Mouse (Mus musculus): ENCODE data around the gene Glg1. TPM values are rescaled to one million over a fixed set of nuclear protein-coding genes. Genes with fewer than 3 reads are reported as not detected.
"Not testable (repeated sequence)": the region's sequence is repeated elsewhere in the genome, so short reads cannot be mapped to it uniquely, and the experiment has no call there.

Gene Glg1
- 67.4 and 77.3 TPM in 2 replicates for polyA plus RNA-seq (2015; fragmentation: Nextera tagmentation; extraction: Ambion mirVana)

- Histone ChIP-seq H3K9ac (replicated peaks) (peak within 1 kb of the TSS; percentile 96), H3K4me1 (replicated peaks) (peaks cover 16% of the 10 kb centered on the region), H3K9me3 (no peaks in the 10 kb centered on the region), H3K36me3 (peaks cover 3% of the 10 kb centered on the region; the same call in 1 of the 2 replicates), H3K27ac (peak within 1 kb of the TSS; percentile 99), H3K4me2 (replicated peaks) (peak within 1 kb of the TSS; percentile 64), H3K4me3 (replicated peaks) (peak within 1 kb of the TSS; percentile 90), H3K27me3 (peaks cover 4% of the 10 kb centered on the region; the same call in 1 of the 2 replicates)
- ATAC-seq: peak; percentile 94
- under 1% methylated on average over 66 of the region's 76 CpGs for WGBS
These were observed at the start of gene Glg1 for GRCm38 (mm10) chr8:111258631-111259407. Gene Glg1 (minus strand): TSS chr8:111259216.

GRCm38 (mm10) chr8:111305031-111305730, 46.2 kb upstream of the Glg1 start:
- Histone ChIP-seq H3K4me3 (replicated peaks) (no peak overlapping the region), H3K4me1 (replicated peaks) (no peaks in the 10 kb centered on the region), H3K36me3 (no peaks in the 10 kb centered on the region), H3K27ac (no peak overlapping the region), H3K9ac (replicated peaks) (no peak overlapping the region), H3K27me3 (no peaks in the 10 kb centered on the region), H3K4me2 (replicated peaks) (no peak overlapping the region), H3K9me3 (no peaks in the 10 kb centered on the region)
- WGBS: 26% methylated on average over 5 of the region's 5 CpGs
- ATAC-seq: no peak

GRCm38 (mm10) chr8:111304359-111304758, 45.3 kb upstream of the Glg1 start:
- H3K36me3 ChIP-seq: no peaks in the 10 kb centered on the region
- H3K9ac ChIP-seq (replicated peaks): no peak overlapping the region
- no peaks in the 10 kb centered on the region for H3K27me3 ChIP-seq
- ATAC-seq: no peak
- no peaks in the 10 kb centered on the region for H3K9me3 ChIP-seq
- H3K4me1 ChIP-seq (replicated peaks): peaks cover 1% of the 10 kb centered on the region
- no peak overlapping the region for H3K4me2 ChIP-seq (replicated peaks)
- WGBS: 90% methylated on average over 3 of the region's 3 CpGs
- no peak overlapping the region for H3K4me3 ChIP-seq (replicated peaks)
- H3K27ac ChIP-seq: no peak overlapping the region

GRCm38 (mm10) chr8:111303076-111303803, 44.2 kb upstream of the Glg1 start:
- H3K9ac ChIP-seq (replicated peaks); ATAC-seq; H3K4me2 ChIP-seq (replicated peaks); H3K9me3 ChIP-seq; H3K36me3 ChIP-seq; H3K4me3 ChIP-seq (replicated peaks); H3K27me3 ChIP-seq; H3K27ac ChIP-seq: not testable (repeated sequence)
- WGBS: 86% methylated on average over 5 of the region's 5 CpGs
- H3K4me1 ChIP-seq (replicated peaks): peaks cover 11% of the 10 kb centered on the region

- no peak overlapping the region for H3K27ac ChIP-seq
- H3K4me1 ChIP-seq (replicated peaks): peaks cover 16% of the 10 kb centered on the region
- no peak for ATAC-seq
- H3K27me3 ChIP-seq: no peaks in the 10 kb centered on the region
- 66% methylated on average over 11 of the region's 11 CpGs for WGBS
- H3K4me3 ChIP-seq (replicated peaks): peak overlapping the region; percentile 28
- H3K36me3 ChIP-seq: peaks cover 10% of the 10 kb centered on the region
- H3K9me3 ChIP-seq: no peaks in the 10 kb centered on the region
- no peak overlapping the region for H3K9ac ChIP-seq (replicated peaks)
- peak overlapping the region; percentile 42 for H3K4me2 ChIP-seq (replicated peaks)
These were observed 41.9 kb upstream of the Glg1 start for GRCm38 (mm10) chr8:111300597-111301546.

GRCm38 (mm10) chr8:111299821-111300568, 41.0 kb upstream of the Glg1 start, which contains the start of gene Rfwd3:
Gene Rfwd3 (minus strand): TSS chr8:111300222.
- H3K9me3 ChIP-seq: no peaks in the 10 kb centered on the region
- peaks cover 17% of the 10 kb centered on the region for H3K36me3 ChIP-seq
- peak; percentile 99 for ATAC-seq
- under 1% methylated on average over 62 of the region's 67 CpGs for WGBS
- peak within 1 kb of the TSS; percentile 96 for H3K4me3 ChIP-seq (replicated peaks)
- no peaks in the 10 kb centered on the region for H3K27me3 ChIP-seq
- peak within 1 kb of the TSS; percentile 92 for H3K9ac ChIP-seq (replicated peaks)
- H3K27ac ChIP-seq: peak within 1 kb of the TSS; percentile 81
- peak within 1 kb of the TSS; percentile 73 for H3K4me2 ChIP-seq (replicated peaks)
- H3K4me1 ChIP-seq (replicated peaks): peaks cover 16% of the 10 kb centered on the region

- Histone ChIP-seq H3K36me3 (peaks cover 19% of the 10 kb centered on the region), H3K9me3 (no peaks in the 10 kb centered on the region), H3K4me3 (replicated peaks) (peak overlapping the region; percentile 96), H3K27ac (peak overlapping the region; percentile 81; the same call in 1 of the 2 replicates), H3K27me3 (no peaks in the 10 kb centered on the region), H3K9ac (replicated peaks) (peak overlapping the region; percentile 92), H3K4me2 (replicated peaks) (peak overlapping the region; percentile 73), H3K4me1 (replicated peaks) (peaks cover 16% of the 10 kb centered on the region)
- WGBS: under 1% methylated on average over 28 of the region's 28 CpGs
- ATAC-seq: no peak
These were observed 40.4 kb upstream of the Glg1 start for GRCm38 (mm10) chr8:111299363-111299820.

- H3K4me1 ChIP-seq (replicated peaks): peaks cover 16% of the 10 kb centered on the region
- no peak overlapping the region for H3K27ac ChIP-seq
- no peak for ATAC-seq
- peak overlapping the region; percentile 25; the same call in 1 of the 2 replicates for H3K4me2 ChIP-seq (replicated peaks)
- 86% methylated on average over 1 of the region's 1 CpGs for WGBS
- H3K27me3 ChIP-seq: no peaks in the 10 kb centered on the region
- no peaks in the 10 kb centered on the region for H3K9me3 ChIP-seq
- 0 out of 2 replicates have a peak overlapping the region, but pooled peaks have one; percentile 96 for H3K4me3 ChIP-seq (replicated peaks)
- H3K36me3 ChIP-seq: peaks cover 33% of the 10 kb centered on the region
- H3K9ac ChIP-seq (replicated peaks): no peak overlapping the region; the same call in 1 of the 2 replicates
These were observed 39.0 kb upstream of the Glg1 start for GRCm38 (mm10) chr8:111298011-111298410.

GRCm38 (mm10) chr8:111291733-111292132, 32.7 kb upstream of the Glg1 start:
- Histone ChIP-seq H3K4me3 (replicated peaks) (no peak overlapping the region), H3K27me3 (no peaks in the 10 kb centered on the region), H3K9me3 (no peaks in the 10 kb centered on the region), H3K27ac (no peak overlapping the region), H3K4me2 (replicated peaks) (no peak overlapping the region), H3K4me1 (replicated peaks) (no peaks in the 10 kb centered on the region), H3K36me3 (peaks cover 83% of the 10 kb centered on the region), H3K9ac (replicated peaks) (no peak overlapping the region)
- 96% methylated on average over 7 of the region's 7 CpGs for WGBS
- no peak for ATAC-seq

GRCm38 (mm10) chr8:111290586-111290985, 31.6 kb upstream of the Glg1 start:
- Histone ChIP-seq H3K4me3 (replicated peaks) (no peak overlapping the region), H3K27ac (no peak overlapping the region), H3K4me1 (replicated peaks) (no peaks in the 10 kb centered on the region), H3K9ac (replicated peaks) (no peak overlapping the region), H3K9me3 (no peaks in the 10 kb centered on the region), H3K27me3 (no peaks in the 10 kb centered on the region), H3K4me2 (replicated peaks) (no peak overlapping the region), H3K36me3 (peaks cover 86% of the 10 kb centered on the region)
- no peak for ATAC-seq
- WGBS: 97% methylated on average over 7 of the region's 7 CpGs
